Mouse (Mus musculus) megakaryocyte, adult 5-6 weeks (primary cell): Measurements from ENCODE around the gene Zfp277. TPM values are rescaled to one million over a fixed set of nuclear protein-coding genes. Genes with fewer than 3 reads are reported as not detected.

Experiments
- ATAC-seq: 2 replicates; pipeline ENCODE4 v1.8.0; 2016; ENCODE audit warnings: mild to moderate bottlenecking, inconsistent platforms; ENCODE audit not compliant: poor library complexity, severe bottlenecking
- total RNA-seq, 2 experiments: library from RNA; stranded (forward) in 1 of 2; stranded (reverse) in 1 of 2; fragments of 153-499, 151-499 nt in 1 of 2; fragments of 221-1000, 200-1000 nt in 1 of 2; gene quantifications; 2 replicates each; pipeline versions ENCODE4 v1.2.3 to v1.2.4; 2015 to 2017

Gene Zfp277
- total RNA-seq, 2 experiments from 2014 or later: 43.9 to 44.2 TPM

DNA sequence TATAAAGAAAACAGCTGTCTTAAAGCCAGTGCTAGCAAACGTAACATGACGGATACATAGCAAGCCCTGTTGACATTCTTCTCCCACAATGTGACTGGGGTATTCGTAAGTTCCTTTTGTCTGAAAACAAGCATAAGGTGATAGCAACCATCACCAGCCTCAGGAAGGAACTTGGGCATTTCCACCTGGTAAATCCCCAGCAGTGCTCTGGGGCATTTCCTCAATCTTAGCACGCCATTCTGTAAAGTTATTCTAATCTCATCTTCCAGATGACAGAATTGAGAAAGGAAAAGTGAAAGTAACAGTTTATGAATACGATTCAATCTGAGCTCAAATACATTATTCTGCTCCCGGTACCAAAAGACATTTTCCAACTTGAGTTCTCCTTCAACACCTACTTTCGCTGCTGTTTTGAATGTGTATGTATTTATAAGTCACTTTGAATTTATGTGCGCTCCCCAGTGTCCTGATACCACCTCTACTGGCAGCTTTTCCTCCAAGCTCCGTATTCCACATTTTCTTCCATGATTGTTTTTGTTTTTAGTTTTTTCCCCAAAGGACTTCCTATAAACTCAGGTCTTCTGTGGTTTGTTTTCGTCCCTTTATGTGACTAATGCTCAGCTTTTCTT lies 64.4 kb downstream of the Zfp277 start:
- 0 out of 2 replicates have a peak, but pooled peaks have one; percentile 23 for ATAC-seq

DNA sequence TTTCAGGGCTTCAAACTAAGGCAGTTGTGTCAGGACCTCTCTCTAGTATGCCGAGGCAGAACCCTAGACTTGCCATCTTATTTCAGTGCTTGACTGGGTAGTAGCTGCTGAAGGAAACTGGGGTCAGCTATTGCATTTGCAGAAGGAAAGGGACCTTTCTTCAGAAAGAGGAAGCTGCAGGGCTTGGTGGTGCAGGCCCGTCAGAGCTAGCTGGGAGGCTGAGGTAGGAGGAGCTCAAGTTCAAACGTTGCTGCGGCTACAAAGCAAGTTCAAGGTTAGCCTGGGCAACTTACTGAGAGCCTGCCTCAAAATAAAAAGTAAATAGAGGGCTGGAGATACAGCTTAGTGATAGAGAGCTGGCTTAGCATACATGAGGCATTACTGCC lies 66.2 kb downstream of the Zfp277 start:
- peak; percentile 94 for ATAC-seq

DNA sequence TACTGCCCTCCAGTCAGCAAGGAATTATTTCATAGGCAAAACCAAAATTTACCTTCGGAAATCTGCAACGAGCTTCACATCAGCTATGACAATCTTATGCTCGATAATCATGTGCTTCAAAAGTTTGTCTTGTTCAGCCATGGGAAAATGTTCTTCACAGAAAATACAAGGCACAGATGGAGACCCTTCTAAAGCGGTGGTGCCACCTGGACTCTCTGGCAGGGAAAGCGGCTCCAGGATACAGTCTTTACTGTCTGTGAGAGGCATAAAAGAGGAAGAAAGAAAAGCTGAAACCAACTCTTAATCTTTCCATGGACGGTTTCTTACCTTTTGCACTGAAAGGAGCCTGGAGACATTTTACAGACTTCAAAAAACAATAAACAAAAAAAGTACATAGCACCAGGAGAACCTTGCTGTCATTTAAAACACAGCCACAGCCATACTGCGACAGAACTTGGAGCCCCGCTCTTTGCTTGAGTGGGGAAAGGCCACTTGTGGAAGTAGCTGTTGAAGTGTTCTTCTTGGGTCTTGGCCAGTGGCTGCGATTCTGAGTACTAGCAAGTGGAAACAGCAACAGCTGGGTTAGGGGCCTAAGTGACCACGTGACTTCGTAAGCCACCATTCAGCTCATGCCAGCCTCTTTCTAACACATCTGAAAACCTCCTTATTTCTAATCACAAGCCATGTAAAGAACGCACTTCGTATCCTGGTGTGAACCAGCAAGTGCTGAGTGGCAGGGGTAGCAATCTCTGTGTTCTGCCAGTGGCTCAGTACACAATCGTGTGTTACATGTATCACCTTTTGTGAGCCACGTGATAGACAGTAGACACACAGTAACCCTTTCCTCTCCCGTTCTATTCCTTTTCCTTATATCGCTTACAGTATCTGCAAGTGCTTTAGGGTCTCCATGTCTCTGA lies 66.8 kb downstream of the Zfp277 start:
- no peak for ATAC-seq

DNA sequence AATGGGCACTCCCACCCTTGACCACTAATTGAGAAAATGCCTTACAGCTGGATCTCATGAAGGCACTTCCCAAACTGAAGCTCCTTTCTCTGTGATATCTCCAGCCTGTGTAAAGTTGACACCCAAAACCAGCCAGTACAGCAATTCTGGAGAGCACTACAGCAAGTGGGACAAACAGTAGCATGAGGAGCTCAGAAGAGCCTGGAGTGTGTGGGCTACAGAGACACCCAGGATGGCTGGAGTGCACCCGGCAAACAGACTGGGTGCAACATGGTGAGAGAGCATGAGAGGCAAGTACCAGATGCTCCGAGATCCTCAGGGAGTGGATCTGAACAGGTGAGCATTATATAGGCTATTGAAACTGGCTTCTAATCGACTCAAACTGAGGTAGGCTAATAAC lies 93.8 kb downstream of the Zfp277 start:
- ATAC-seq: no peak

DNA sequence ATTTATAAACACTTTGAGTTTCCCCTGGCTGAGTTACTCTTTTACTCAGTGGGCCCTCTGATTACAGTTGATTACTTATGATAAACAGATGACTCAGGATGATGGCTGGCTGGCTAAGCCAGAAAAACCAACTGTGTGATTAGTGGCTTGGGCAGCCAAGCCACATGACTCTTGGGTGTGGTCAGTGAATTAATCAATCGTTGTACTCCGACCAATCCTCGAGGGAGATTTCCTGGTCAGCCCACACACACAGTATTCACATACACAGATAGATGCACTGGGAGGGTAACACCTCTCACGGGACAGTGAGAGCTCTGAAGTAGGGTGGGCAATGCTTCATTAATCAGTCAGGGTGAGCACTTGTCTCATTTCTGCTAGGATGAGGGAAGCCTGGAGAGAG lies 97.5 kb downstream of the Zfp277 start:
- no peak for ATAC-seq

DNA sequence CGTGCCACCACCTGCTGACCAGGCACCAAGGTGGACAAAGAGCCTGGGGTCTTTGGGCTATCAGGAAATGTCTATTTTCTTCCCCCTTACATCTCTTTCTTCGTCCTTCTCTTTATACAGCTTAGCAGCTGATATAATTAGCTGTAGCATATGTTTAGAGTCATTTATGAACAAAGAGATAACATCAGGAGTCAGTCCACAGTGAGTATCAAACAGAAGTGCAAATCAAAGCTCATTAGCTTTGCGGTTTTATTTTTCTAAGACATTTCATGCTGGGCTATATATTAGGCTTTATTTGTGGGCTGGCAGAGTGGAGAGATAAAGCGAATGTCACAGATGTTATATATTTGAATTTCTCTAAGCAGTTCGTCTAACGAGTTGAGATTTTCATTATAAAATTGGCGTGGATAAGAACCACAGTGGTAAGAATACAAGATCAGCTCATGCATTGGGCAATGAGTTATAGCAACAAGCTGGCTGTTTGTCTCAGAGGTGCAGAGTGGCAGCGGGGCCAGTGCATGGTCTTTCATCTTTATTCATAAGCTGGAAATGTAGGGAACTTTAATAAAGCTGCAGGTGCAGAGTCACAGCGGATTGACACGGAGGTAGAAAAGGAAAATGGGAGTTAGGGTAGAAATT lies 98.5 kb downstream of the Zfp277 start:
- ATAC-seq: no peak

DNA sequence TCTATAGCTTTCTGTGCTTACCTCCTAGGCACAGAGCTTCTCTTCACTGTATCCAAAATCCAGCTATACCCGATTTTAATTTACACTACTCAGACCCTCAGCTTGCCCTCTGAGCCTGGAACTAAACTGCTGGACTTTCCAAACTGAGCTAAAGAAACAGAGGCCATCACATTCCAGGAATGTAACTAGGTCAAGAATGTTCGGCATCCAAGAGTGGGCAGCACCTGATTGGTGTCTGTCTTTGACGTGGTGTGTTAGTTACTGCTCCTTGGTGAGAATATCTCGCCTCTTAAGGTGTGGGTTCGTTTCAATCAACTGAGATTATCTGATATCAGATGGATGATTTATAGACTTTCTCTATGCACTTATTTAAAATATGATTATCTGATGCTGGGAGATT lies 104.3 kb downstream of the Zfp277 start:
- ATAC-seq: no peak

DNA sequence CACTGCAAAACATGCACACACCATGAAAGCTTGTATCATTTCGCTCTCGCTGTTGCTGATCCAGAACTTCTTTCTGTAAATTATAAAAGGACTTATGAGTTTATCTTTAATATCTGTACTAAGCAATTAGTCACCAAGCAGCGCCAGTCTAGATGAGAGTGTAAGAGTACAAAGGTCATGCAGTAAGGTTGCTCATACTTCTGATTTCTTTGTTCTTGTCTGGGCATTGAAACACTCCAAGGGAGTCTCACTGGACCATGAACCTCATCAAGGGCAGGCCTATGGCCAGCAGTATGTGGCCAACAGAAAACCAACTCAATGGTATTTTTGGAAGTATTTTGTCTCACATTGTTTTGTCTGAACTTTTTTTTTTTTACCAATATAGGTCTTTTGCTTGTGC lies 110.4 kb downstream of the Zfp277 start:
- ATAC-seq: no peak

DNA sequence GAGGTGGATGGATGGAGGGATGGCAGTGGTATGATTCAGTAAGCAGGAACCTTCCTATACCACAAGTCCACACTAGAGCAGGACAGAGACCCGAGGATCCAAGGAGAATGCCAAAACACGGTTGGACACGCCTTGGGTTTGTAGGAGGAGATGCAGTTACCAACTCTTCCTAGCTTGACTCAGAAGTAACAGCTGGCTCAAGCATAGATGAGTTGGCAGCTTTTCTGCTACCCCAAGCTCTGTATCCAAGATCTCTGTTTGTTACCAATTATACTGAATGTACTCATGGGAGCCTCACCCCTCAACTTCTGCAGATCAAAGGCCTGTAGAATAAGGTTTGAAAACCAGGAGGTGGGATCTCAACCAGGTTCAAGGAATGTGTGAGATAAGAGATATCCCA lies 114.2 kb downstream of the Zfp277 start:
- no peak for ATAC-seq

DNA sequence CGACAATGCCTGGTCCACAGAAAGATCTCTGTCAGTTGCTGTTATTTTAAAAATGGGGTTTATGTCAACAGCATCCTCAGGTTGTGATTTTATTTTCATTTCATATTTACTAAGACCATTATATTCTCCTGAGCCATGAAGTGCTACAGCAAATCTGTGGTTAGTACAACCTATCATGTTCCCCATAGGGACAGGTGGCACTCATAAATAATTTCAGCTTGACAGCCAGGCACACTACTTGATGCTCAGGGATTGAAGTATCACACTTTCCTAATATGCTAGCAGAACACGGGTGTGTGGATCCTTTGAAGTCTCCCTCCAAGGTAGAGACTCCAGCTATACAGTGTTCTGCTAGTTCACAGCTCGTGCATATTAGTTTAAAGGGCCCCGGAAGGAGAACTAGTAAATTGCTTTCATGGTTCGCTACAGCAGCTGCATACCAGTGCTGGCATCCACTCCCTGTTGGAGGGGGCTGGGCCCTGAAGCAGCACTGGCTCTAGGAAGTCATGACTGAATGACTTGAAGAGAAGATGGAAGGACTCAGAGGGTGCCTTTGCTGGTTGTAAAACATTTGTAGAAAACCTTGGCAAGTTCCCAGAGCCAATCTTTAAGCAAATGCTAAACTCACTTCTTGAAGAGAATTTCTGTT lies 118.6 kb downstream of the Zfp277 start:
- no peak for ATAC-seq

DNA sequence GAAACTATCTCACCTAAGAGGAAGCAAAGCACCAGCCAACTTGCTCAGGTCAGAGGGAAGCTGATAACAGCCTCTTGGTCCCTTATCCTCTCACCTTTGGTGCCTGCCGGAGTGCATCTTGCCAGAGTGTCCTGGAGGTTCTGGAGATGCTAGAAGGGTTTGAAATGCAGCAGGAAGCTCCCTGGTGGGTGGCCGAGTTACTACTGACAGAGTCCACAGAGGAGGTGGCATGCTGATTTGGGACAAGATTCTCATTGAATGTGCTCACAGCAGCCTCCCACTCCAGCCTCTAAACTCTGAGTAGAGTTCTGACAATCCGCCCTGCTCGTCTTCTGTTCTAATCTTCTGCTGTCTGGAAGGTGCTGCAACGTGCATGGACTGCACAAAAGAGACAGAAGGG lies 120.1 kb downstream of the Zfp277 start:
- no peak for ATAC-seq

DNA sequence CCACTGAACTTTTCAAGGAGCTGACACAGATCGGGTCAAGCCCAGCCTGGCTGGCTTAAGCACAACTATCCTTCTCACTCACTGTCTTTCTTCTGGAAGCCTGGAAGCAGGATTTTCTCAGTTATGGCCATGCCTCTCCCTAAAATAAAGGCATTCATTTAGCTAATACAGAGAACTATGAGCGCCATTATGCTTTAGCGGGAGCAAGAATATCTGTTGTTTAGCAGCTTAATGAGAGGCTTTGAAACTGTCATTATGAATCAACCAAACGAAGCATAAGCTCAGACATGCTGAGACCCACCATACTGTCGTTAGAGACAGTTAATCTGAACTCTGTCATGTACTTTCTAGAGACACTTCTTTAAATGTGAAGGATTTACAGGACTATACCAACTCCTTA lies 120.9 kb downstream of the Zfp277 start:
- no peak for ATAC-seq

DNA sequence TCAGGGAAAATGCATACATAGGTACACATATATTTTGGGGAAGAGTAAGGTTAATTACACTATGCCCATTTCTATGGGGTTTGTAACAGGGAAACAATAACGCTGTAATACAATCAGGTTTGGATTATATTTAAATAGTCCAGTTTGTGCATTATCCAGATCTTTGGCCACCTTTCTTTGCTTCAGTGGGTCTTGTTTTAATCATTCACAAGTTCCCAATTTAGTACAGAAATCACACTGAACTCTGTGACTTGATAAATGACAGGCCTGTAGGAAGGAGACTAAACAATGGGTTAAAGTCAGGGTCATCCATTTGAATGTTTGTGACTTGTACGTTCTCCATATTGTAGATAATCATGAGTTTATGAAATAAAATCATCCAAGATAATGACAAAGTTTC lies 130.6 kb downstream of the Zfp277 start:
- no peak for ATAC-seq

DNA sequence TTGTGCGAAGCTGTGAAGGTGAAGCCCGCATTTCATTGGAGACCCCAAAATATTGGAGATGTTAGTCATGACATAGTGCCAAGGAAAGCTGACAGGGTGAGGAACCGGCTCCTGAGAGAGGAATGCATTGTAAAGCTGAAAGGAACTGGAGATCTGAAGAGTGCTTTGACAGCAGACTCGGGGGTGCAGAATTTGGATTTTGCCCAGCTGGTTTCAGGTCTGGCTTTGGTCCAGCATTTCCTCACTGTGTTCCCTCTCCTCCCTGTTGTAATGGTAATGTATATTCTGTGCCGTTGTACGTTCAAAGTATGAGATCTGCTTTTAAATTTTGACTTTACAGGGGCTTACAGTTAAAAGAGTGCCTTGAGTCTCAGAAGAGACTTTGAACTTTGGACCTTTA lies 141.7 kb downstream of the Zfp277 start:
- ATAC-seq: no peak

DNA sequence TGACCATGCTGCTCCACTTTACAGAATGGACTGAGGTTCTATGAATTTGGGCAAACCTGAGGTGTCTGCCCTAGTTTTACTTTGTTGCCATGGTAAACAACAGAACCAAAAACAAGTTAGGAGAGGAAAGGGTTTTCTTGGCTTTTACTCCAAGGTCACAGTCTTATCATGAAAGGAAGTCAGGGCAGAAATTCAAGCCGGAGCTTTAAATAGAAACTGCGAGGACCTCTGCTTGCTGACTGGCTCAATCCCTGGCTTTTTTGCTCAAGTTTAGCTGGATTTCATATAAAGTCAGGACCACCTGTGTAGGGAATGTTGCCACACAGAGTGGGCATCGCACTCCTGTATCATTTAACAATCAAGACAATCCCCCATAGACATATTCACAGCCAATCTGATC lies 147.1 kb downstream of the Zfp277 start:
- no peak for ATAC-seq

DNA sequence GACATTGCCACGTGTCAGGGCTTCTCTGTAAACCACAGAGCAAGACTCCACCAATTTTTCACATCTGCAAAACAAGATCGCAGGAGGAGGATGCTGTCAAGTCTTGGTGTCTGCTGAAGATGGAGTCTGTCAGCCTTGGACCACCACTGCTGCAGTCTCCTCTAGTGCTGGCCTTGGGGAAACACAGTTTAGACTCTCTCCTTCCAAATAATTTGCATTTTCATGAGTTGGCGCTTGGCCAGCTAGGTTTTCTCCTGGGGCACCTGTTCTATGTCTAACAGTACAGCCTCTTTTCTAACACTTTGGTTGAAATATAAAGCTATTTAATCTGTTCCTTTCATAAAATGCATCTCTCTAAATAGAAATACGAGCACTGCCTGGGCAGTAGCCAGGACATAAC lies 159.2 kb downstream of the Zfp277 start:
- ATAC-seq: no peak

DNA sequence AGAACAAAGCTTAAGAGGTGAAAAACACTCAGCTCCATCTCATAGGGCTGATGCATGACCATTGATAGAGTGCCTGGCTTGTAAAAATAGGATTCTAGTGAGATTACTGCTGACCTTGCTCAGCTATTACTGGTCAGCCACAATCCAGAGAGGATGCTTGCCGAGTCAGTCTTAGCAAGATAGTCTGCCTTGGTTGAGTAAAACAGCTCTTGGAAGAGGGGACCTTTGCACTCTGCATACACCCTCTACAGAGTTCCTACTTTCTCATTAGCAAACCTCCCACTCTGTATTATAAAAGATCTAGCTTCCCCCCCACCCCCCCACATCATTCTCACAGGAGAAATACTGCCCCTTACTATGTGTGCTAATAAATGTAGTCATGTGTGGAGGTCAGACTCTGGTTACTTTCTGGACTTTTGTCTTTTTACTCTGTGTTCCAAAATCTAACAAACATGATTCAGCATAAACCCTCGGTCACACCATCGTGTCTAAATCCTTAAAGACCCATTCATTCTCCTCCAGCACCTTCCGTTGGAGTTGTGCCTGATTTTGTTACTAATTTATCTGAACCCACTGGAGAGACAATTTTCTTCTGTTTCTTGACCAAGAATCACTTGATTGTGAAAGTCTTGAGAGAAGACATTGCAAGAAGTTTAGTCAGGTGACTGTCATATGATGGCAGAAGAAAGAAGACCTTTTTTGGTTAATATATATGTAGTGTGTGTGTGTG lies 164.9 kb downstream of the Zfp277 start:
- no peak for ATAC-seq

DNA sequence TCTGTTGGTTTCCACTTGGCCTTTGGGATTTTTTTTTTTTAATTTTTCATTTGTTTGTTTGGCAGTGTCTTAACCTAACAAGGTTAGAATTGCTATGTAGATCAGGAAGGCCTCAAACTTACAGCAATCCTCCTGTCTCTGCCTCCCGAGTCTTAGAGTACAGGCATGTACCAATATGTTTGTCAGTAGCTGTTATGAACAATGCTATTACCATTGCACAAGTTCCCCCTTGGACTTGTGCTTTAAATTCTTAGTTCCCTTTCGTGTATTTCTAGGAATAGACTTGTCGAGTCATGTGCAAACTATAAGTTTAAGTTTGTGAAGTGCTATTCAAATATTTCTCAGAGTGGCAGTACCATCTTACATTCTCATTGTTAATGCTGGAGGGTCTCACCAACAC lies 168.1 kb downstream of the Zfp277 start:
- peak; percentile 88 for ATAC-seq

DNA sequence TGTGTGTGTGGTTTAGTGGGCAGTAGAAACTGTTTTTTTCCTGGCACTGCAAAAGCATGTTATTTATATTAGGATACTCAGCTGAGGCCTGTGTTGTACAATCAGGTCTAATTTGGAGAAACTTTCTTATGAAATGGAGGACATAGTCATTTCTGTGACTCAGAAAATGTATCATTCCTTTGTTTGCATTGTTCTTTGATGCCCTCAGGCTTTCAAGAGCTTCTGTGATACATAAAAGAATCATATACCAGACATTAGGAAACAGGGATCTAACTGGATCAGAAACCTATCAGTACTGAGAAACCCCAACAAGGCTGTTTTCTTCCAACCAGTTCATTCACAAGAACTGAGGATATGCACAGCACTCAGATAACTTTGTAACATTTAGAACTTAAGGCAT lies 170.8 kb downstream of the Zfp277 start:
- ATAC-seq: no peak

DNA sequence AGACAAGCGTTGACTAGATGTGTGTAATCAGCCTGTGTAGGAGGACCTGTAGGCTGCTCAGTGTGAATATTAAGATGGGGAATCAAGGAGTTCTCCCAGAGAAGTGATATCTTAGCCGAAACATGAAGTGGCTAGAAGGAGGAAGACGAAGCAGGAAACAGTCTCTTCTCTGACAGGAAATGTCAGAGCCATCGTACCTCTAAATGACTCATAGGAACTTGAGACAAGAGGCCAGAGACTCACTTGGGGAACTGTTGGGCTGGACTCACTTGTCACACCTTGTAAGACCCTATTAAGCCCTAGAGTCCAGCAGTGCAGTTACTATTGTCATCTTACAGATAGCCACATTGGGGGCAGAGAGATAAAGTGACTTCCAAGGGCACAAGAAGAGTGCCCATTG lies 172.4 kb downstream of the Zfp277 start:
- peak; percentile 81 for ATAC-seq

DNA sequence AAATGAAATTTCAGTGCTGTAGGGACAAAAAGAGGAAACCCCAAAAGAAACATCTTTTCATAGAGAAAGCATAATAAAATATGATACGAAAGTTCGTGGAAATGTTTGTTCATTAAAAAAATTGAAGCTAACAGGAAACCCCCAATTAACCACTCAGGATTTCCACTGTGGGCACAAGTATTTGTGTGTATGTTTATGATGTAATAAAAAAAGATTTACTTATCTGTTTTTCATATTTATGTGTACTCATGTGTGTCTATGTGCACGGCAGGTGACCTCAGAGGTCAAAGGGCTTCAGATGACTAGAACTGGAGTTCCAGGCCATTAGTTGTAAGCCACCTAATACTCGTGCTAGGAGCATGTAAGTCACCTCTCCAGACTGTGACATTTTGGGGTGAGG lies 173.0 kb downstream of the Zfp277 start:
- ATAC-seq: no peak
